Mouse (Mus musculus): Measurements from ENCODE around the gene Ercc2. TPM values are rescaled to one million over a fixed set of nuclear protein-coding genes. Genes with fewer than 3 reads are reported as not detected.

The Ercc2 gene
- total and polyA plus RNA-seq, 3 experiments: 14.8 to 36.0 (median 17.2) TPM

DNA sequence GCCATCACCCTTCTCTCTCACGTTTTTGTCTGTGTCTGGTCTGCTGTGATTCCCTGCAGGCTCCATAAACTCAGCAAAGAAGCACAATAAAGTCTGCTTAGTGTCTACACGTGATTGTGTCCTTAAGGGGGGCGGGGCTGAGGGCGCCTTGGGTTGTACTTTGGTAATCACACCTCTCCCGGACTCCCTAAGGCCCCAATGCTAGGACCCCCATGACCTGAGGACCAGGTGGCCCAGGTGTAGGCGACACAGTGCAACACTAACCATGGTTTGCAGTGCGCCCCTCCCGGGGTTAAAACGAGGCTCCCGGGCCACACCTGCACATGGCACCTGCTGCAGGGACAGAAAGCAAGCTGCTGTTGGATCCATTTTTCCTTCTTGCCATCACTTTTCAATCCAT lies 40.6 kb upstream of the Ercc2 start:
- Histone ChIP-seq H3K9me3 (replicated peaks) (no peaks in the 10 kb centered on the region), H3K4me3 (ENCODE audit: low read depth, low read length) (no peak overlapping the region), H3K4me1 (ENCODE audit: insufficient read depth, low read depth, low read length) (peaks cover 21% of the 10 kb centered on the region), H3K27me3 (ENCODE audit: insufficient read depth, low read length) (peaks cover 6% of the 10 kb centered on the region; the same call in 1 of the 2 replicates), H3K36me3 (replicated peaks) (peaks cover 5% of the 10 kb centered on the region)
- TF ChIP-seq TAL1 (conservative IDR thresholded peaks at IDR 0.05; ENCODE audit: low read depth, low read length): no peak
- TF ChIP-seq POLR2AphosphoS5 (IDR thresholded peaks at IDR 0.05; ENCODE audit: insufficient replicate concordance, low read depth, low read length): no peak
- no peak for TF ChIP-seq CTCF (IDR thresholded peaks at IDR 0.05; ENCODE audit: low read depth, low read length)
- TF ChIP-seq GATA2 (IDR thresholded peaks at IDR 0.05; ENCODE audit: borderline replicate concordance, low read depth, low read length): no peak
- no peak for TF ChIP-seq GATA1 (IDR thresholded peaks at IDR 0.05; ENCODE audit: borderline replicate concordance, low read length)
- no peak for ATAC-seq (ENCODE audit: extremely low read depth, insufficient number of reproducible peaks, low FRiP score, poor library complexity, severe bottlenecking)
- no peak for DNase-seq (ENCODE audit: low spot score)

- Histone ChIP-seq H3K27me3 (ENCODE audit: insufficient read depth, low read length) (peaks cover 6% of the 10 kb centered on the region; the same call in 1 of the 2 replicates), H3K4me3 (ENCODE audit: low read depth, low read length) (no peak overlapping the region), H3K9me3 (replicated peaks) (no peaks in the 10 kb centered on the region), H3K36me3 (replicated peaks) (peaks cover 9% of the 10 kb centered on the region), H3K4me1 (ENCODE audit: insufficient read depth, low read depth, low read length) (peaks cover 22% of the 10 kb centered on the region)
- DNase-seq (ENCODE audit: low spot score) (no peak), ATAC-seq (ENCODE audit: extremely low read depth, insufficient number of reproducible peaks, low FRiP score, poor library complexity, severe bottlenecking) (no peak)
- TF ChIP-seq GATA1 (IDR thresholded peaks at IDR 0.05; ENCODE audit: borderline replicate concordance, low read length) (no peak), TAL1 (conservative IDR thresholded peaks at IDR 0.05; ENCODE audit: low read depth, low read length) (no peak)
Observed at GRCm38 (mm10) chr7:19341761-19342409, 39.9 kb upstream of the Ercc2 start.

- peaks cover 22% of the 10 kb centered on the region for H3K4me1 ChIP-seq (ENCODE audit: insufficient read depth, low read depth, low read length)
- H3K9me3 ChIP-seq (replicated peaks): no peaks in the 10 kb centered on the region
Observed at GRCm38 (mm10) chr7:19342481-19343027, 39.3 kb upstream of the Ercc2 start.

GRCm38 (mm10) chr7:19343210-19343808 lies 38.5 kb upstream of the Ercc2 start:
- Histone ChIP-seq H3K4me1 (ENCODE audit: insufficient read depth, low read depth, low read length) (peaks cover 22% of the 10 kb centered on the region), H3K27me3 (ENCODE audit: insufficient read depth, low read length) (peaks cover 6% of the 10 kb centered on the region; the same call in 1 of the 2 replicates), H3K9me3 (replicated peaks) (no peaks in the 10 kb centered on the region), H3K36me3 (replicated peaks) (peaks cover 20% of the 10 kb centered on the region), H3K4me3 (ENCODE audit: low read depth, low read length) (no peak overlapping the region)
- ATAC-seq (ENCODE audit: extremely low read depth, insufficient number of reproducible peaks, low FRiP score, poor library complexity, severe bottlenecking) (no peak), DNase-seq (ENCODE audit: low spot score) (no peak)
- TF ChIP-seq GATA1 (IDR thresholded peaks at IDR 0.05; ENCODE audit: borderline replicate concordance, low read length) (no peak), CTCF (IDR thresholded peaks at IDR 0.05; ENCODE audit: low read depth, low read length) (peak; percentile 71)

More at GRCm38 (mm10) chr7:19342481-19343027, 39.3 kb upstream of the Ercc2 start:
- no peak for DNase-seq (ENCODE audit: low spot score)
- Histone ChIP-seq H3K4me3 (ENCODE audit: low read depth, low read length) (no peak overlapping the region), H3K27me3 (ENCODE audit: insufficient read depth, low read length) (peaks cover 6% of the 10 kb centered on the region; the same call in 1 of the 2 replicates), H3K36me3 (replicated peaks) (peaks cover 12% of the 10 kb centered on the region)
- no peak for ATAC-seq (ENCODE audit: extremely low read depth, insufficient number of reproducible peaks, low FRiP score, poor library complexity, severe bottlenecking)
- TF ChIP-seq CTCF (IDR thresholded peaks at IDR 0.05; ENCODE audit: low read depth, low read length): no peak
- TF ChIP-seq GATA1 (IDR thresholded peaks at IDR 0.05; ENCODE audit: borderline replicate concordance, low read length): no peak
- no peak for TF ChIP-seq TAL1 (conservative IDR thresholded peaks at IDR 0.05; ENCODE audit: low read depth, low read length)
- no peak for TF ChIP-seq GATA2 (IDR thresholded peaks at IDR 0.05; ENCODE audit: borderline replicate concordance, low read depth, low read length)
- no peak for TF ChIP-seq POLR2AphosphoS5 (IDR thresholded peaks at IDR 0.05; ENCODE audit: insufficient replicate concordance, low read depth, low read length)

GRCm38 (mm10) chr7:19344237-19344847 lies 37.5 kb upstream of the Ercc2 start, which contains the start of gene Ercc1:
Gene Ercc1 (plus strand): TSS chr7:19344778.
- Histone ChIP-seq H3K9me3 (replicated peaks) (no peaks in the 10 kb centered on the region), H3K27me3 (ENCODE audit: insufficient read depth, low read length) (peaks cover 6% of the 10 kb centered on the region; the same call in 1 of the 2 replicates), H3K36me3 (replicated peaks) (peaks cover 30% of the 10 kb centered on the region), H3K4me3 (ENCODE audit: low read depth, low read length) (peak within 1 kb of the TSS; percentile 79), H3K4me1 (ENCODE audit: insufficient read depth, low read depth, low read length) (peaks cover 22% of the 10 kb centered on the region)
- TF ChIP-seq TAL1 (conservative IDR thresholded peaks at IDR 0.05; ENCODE audit: low read depth, low read length) (no peak), GATA2 (IDR thresholded peaks at IDR 0.05; ENCODE audit: borderline replicate concordance, low read depth, low read length) (no peak), CTCF (IDR thresholded peaks at IDR 0.05; ENCODE audit: low read depth, low read length) (no peak), GATA1 (IDR thresholded peaks at IDR 0.05; ENCODE audit: borderline replicate concordance, low read length) (no peak), POLR2AphosphoS5 (IDR thresholded peaks at IDR 0.05; ENCODE audit: insufficient replicate concordance, low read depth, low read length) (no peak)
- DNase-seq (ENCODE audit: low spot score): no peak
- ATAC-seq (ENCODE audit: extremely low read depth, insufficient number of reproducible peaks, low FRiP score, poor library complexity, severe bottlenecking): no peak

- Histone ChIP-seq H3K9me3 (replicated peaks) (no peaks in the 10 kb centered on the region), H3K36me3 (replicated peaks) (peaks cover 37% of the 10 kb centered on the region), H3K4me1 (ENCODE audit: insufficient read depth, low read depth, low read length) (peaks cover 22% of the 10 kb centered on the region), H3K27me3 (ENCODE audit: insufficient read depth, low read length) (peaks cover 6% of the 10 kb centered on the region; the same call in 1 of the 2 replicates), H3K4me3 (ENCODE audit: low read depth, low read length) (peak overlapping the region; percentile 79)
- ATAC-seq (ENCODE audit: extremely low read depth, insufficient number of reproducible peaks, low FRiP score, poor library complexity, severe bottlenecking) (peak; percentile 90), DNase-seq (ENCODE audit: low spot score) (peak; percentile 97)
- TF ChIP-seq TAL1 (conservative IDR thresholded peaks at IDR 0.05; ENCODE audit: low read depth, low read length) (no peak), POLR2AphosphoS5 (IDR thresholded peaks at IDR 0.05; ENCODE audit: insufficient replicate concordance, low read depth, low read length) (no peak), CTCF (IDR thresholded peaks at IDR 0.05; ENCODE audit: low read depth, low read length) (no peak), GATA2 (IDR thresholded peaks at IDR 0.05; ENCODE audit: borderline replicate concordance, low read depth, low read length) (no peak), GATA1 (IDR thresholded peaks at IDR 0.05; ENCODE audit: borderline replicate concordance, low read length) (no peak)
Observed at GRCm38 (mm10) chr7:19344938-19345471, 36.8 kb upstream of the Ercc2 start.

Measured in G1E (cell line).